Comparison of ENCODE assay signal across 17 mouse cellular contexts in the genomic region with DNA sequence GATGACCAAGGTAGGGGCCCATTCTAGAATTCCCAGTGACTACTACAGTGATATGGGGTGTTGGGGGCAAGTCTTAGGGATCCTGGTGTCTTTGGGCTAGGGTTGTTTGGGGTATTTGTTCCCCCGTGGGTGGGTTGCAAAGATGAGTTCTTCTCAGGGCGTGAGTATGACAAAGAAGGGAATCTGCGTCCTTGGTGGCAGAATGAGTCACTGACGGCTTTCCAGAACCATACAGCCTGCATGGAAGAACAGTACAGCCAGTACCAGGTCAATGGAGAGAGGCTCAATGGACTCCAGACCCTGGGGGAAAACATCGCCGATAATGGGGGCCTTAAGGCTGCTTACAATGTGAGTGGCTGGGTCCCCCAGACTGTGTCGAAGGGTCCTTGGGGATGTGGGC. TPM values are rescaled to one million over a fixed set of nuclear protein-coding genes. Genes with fewer than 3 reads are reported as not detected.
"Had no signal": no experiment of that assay in that cellular context is flagged by ENCODE, and none has a peak within 500 bp of the region (broad histone marks: within the 10 kb centered on the region; RNA-seq: fewer than 3 reads in every experiment).

No protein-coding gene starts in this region.

- H3K4me2 ChIP-seq: limb, embryonic 12.5 days; limb, embryonic 15.5 days; liver, embryonic 11.5 days; lung, embryonic 14.5 days; midbrain, embryonic 13.5 days had no signal

- DNase-seq: kidney, adult 8-10 months; kidney, postnatal 25 days; layer of hippocampus, postnatal 36 days; left cerebral cortex, postnatal 4 days; liver, postnatal 0 days; lung, embryonic 14.5 days; thymus, postnatal 25 days had no signal

- ATAC-seq: liver, postnatal 0 days; lung, postnatal 0 days; midbrain, embryonic 13.5 days had no signal

- H3K9ac ChIP-seq: limb, embryonic 12.5 days; limb, embryonic 15.5 days; liver, embryonic 14.5 days; liver, postnatal 0 days; lung, embryonic 14.5 days; midbrain, embryonic 13.5 days had no signal

- H3K4me3 ChIP-seq: limb, embryonic 12.5 days; limb, embryonic 15.5 days; midbrain, embryonic 13.5 days had no signal

- H3K9me3 ChIP-seq: limb, embryonic 12.5 days; limb, embryonic 15.5 days; midbrain, embryonic 13.5 days had no signal

- H3K4me1 ChIP-seq: limb, embryonic 12.5 days; midbrain, embryonic 13.5 days had no signal

- H3K27ac ChIP-seq: kidney, postnatal 0 days; limb, embryonic 12.5 days; limb, embryonic 15.5 days; liver, embryonic 14.5 days; macrophage; midbrain, embryonic 13.5 days; stomach, postnatal 0 days had no signal

- H3K36me3 ChIP-seq: limb, embryonic 12.5 days; limb, embryonic 15.5 days had no signal

- H3K27me3 ChIP-seq: limb, embryonic 12.5 days; limb, embryonic 15.5 days; midbrain, embryonic 13.5 days had no signal

RNA-seq across cellular contexts. Expression of a gene that starts 14.3 kb away (rescaled TPM):
- total RNA-seq: megakaryocyte, adult 5-6 weeks had no signal
